ENCODE assay signal across 14 mouse cellular contexts in genomic region chr11:18872793-18873192, GRCm38 (mm10).
A peak's percentile ranks its signal among the peaks of the same experiment; 100 is the strongest.
DNase-seq lines count a peak whose midpoint lies in the region; ATAC-seq lines count a peak whose summit lies in the region.
"Had no signal": no experiment of that assay in that cellular context is flagged by ENCODE, and none has a peak within 500 bp of the region (broad histone marks: within the 10 kb centered on the region; RNA-seq: fewer than 3 reads in every experiment).

No protein-coding gene starts in this region.

- 0 out of 2 replicates have a peak overlapping the region, but pooled peaks have one; percentile 86 for H3K9ac ChIP-seq in heart, embryonic 13.5 days
- H3K9ac ChIP-seq in lung, embryonic 15.5 days = no peak overlapping the region
- H3K9ac ChIP-seq in embryonic facial prominence, embryonic 12.5 days = no peak overlapping the region
- no peak overlapping the region for H3K9ac ChIP-seq in neural tube, embryonic 13.5 days
- H3K9ac ChIP-seq: heart, embryonic 15.5 days; liver, postnatal 0 days had no signal

- no peaks in the 10 kb centered on the region for H3K36me3 ChIP-seq in heart, embryonic 13.5 days
- H3K36me3 ChIP-seq in lung, embryonic 15.5 days = no peaks in the 10 kb centered on the region
- H3K36me3 ChIP-seq in embryonic facial prominence, embryonic 12.5 days = no peaks in the 10 kb centered on the region
- H3K36me3 ChIP-seq in neural tube, embryonic 13.5 days = no peaks in the 10 kb centered on the region
- H3K36me3 ChIP-seq: heart, embryonic 15.5 days had no signal

- WGBS in heart, embryonic 13.5 days = 28% methylated on average over 3 of the region's 3 CpGs
- 16% methylated on average over 3 of the region's 3 CpGs for WGBS in lung, embryonic 15.5 days
- WGBS in embryonic facial prominence, embryonic 12.5 days = 15% methylated on average over 3 of the region's 3 CpGs
- WGBS in neural tube, embryonic 13.5 days = 12% methylated on average over 3 of the region's 3 CpGs

- H3K4me2 ChIP-seq in heart, embryonic 13.5 days = peak overlapping the region; percentile 88
- H3K4me2 ChIP-seq in lung, embryonic 15.5 days = peak overlapping the region; percentile 85; the same call in 1 of the 2 replicates
- H3K4me2 ChIP-seq in embryonic facial prominence, embryonic 12.5 days (replicated peaks) = peak overlapping the region; percentile 77; the same call in 1 of the 2 replicates
- peak overlapping the region; percentile 94 for H3K4me2 ChIP-seq in neural tube, embryonic 13.5 days

- DNase-seq in heart, postnatal 10 days = no peak
- DNase-seq in lung, postnatal 4 days = no peak
- no peak for DNase-seq in layer of hippocampus, adult 8-10 months (ENCODE audit: low spot score in 2 of 2)
- no peak for DNase-seq in cerebellum, adult 9-11 months
- DNase-seq: adrenal gland, postnatal 14 days; gastrocnemius, postnatal 25 days; liver, postnatal 0 days had no signal

- ATAC-seq in heart, embryonic 13.5 days (ENCODE audit: extremely low read depth, insufficient number of reproducible peaks, low FRiP score, low TSS enrichment) = no peak
- no peak for ATAC-seq in lung, embryonic 15.5 days (ENCODE audit: borderline replicate concordance, extremely low read depth, low FRiP score, low TSS enrichment)
- no peak for ATAC-seq in embryonic facial prominence, embryonic 12.5 days (ENCODE audit: insufficient number of reproducible peaks, insufficient read depth, low FRiP score, low TSS enrichment)
- no peak for ATAC-seq in neural tube, embryonic 13.5 days (ENCODE audit: low read depth)
- ATAC-seq: inflammation-experienced regulatory T-cells, adult 6 months; liver, postnatal 0 days had no signal

- H3K4me1 ChIP-seq in heart, embryonic 13.5 days = peaks cover 35% of the 10 kb centered on the region
- peaks cover 35% of the 10 kb centered on the region for H3K4me1 ChIP-seq in lung, embryonic 15.5 days
- H3K4me1 ChIP-seq in embryonic facial prominence, embryonic 12.5 days = peaks cover 24% of the 10 kb centered on the region
- H3K4me1 ChIP-seq in neural tube, embryonic 13.5 days (replicated peaks) = peaks cover 60% of the 10 kb centered on the region

- H3K9me3 ChIP-seq in heart, embryonic 13.5 days = no peaks in the 10 kb centered on the region
- no peaks in the 10 kb centered on the region for H3K9me3 ChIP-seq in lung, embryonic 15.5 days
- H3K9me3 ChIP-seq in embryonic facial prominence, embryonic 12.5 days = no peaks in the 10 kb centered on the region
- H3K9me3 ChIP-seq in neural tube, embryonic 13.5 days = no peaks in the 10 kb centered on the region
- H3K9me3 ChIP-seq: heart, embryonic 15.5 days had no signal

- H3K27ac ChIP-seq in heart, embryonic 13.5 days (replicated peaks) = no peak overlapping the region
- H3K27ac ChIP-seq in lung, embryonic 15.5 days = no peak overlapping the region
- H3K27ac ChIP-seq in embryonic facial prominence, embryonic 12.5 days = no peak overlapping the region
- no peak overlapping the region; the same call in 1 of the 2 replicates for H3K27ac ChIP-seq in neural tube, embryonic 13.5 days (replicated peaks)
- H3K27ac ChIP-seq: heart, embryonic 15.5 days; layer of hippocampus, adult 2 months had no signal

- intact Hi-C loops in heart, postnatal 10 days (cut with DNase I) = loop anchor here (5.0 to 10.0 kb wide), 6 partner anchors 672 to 1590 kb away; no protein-coding TSS in a partner anchor

- peaks cover 16% of the 10 kb centered on the region for H3K27me3 ChIP-seq in heart, embryonic 13.5 days (replicated peaks)
- peaks cover 26% of the 10 kb centered on the region for H3K27me3 ChIP-seq in lung, embryonic 15.5 days
- peaks cover 28% of the 10 kb centered on the region for H3K27me3 ChIP-seq in embryonic facial prominence, embryonic 12.5 days
- H3K27me3 ChIP-seq in neural tube, embryonic 13.5 days = no peaks in the 10 kb centered on the region

- peak overlapping the region; percentile 61; the same call in 1 of the 2 replicates for H3K4me3 ChIP-seq in heart, embryonic 13.5 days
- H3K4me3 ChIP-seq in lung, embryonic 15.5 days = no peak overlapping the region
- H3K4me3 ChIP-seq in embryonic facial prominence, embryonic 12.5 days = no peak overlapping the region
- no peak overlapping the region for H3K4me3 ChIP-seq in neural tube, embryonic 13.5 days
- H3K4me3 ChIP-seq: layer of hippocampus, adult 2 months had no signal
